Mouse (Mus musculus) small intestine, adult 2 months (tissue): Measurements from ENCODE around the gene Yeats4. TPM values are rescaled to one million over a fixed set of nuclear protein-coding genes. Genes with fewer than 3 reads are reported as not detected.

Experiments used
- H3K27ac ChIP-seq: fragments of 200-500 bp; 2 replicates; pipeline ENCODE4 v1.5.1; 2012; ENCODE audit warnings: low read depth, low read length, control low read depth, inconsistent platforms; ENCODE audit not compliant: insufficient read depth
- H3K27me3 ChIP-seq: fragments of 200-500 bp; 2 replicates; pipeline ENCODE4 v1.6.1; 2012; ENCODE audit warnings: mild to moderate bottlenecking, moderate library complexity, low read length, inconsistent platforms; ENCODE audit not compliant: control insufficient read depth, insufficient read depth
- H3K36me3 ChIP-seq: fragments of 200-500 bp; 2 replicates; pipeline ENCODE4 v1.6.1; 2012; ENCODE audit warnings: mild to moderate bottlenecking, low read length, control low read depth, inconsistent platforms; ENCODE audit not compliant: control insufficient read depth, insufficient read depth
- H3K4me1 ChIP-seq: fragments of 200-500 bp; 2 replicates; pipeline ENCODE4 v1.6.1; 2012; ENCODE audit warnings: low read length, inconsistent platforms, mixed read lengths; ENCODE audit not compliant: control insufficient read depth, insufficient read depth, insufficient read length
- H3K4me3 ChIP-seq: fragments of 200-500 bp; 2 replicates; pipeline ENCODE4 v1.5.1; 2012; ENCODE audit warnings: low read depth, mild to moderate bottlenecking, control low read depth, inconsistent platforms, low read length, moderate library complexity
- CTCF ChIP-seq: fragments of 200-500 bp; IDR thresholded peaks from 2 replicates; pipeline ENCODE4 v1.5.1; 2012; ENCODE audit warnings: low read depth, mild to moderate bottlenecking, control low read depth, inconsistent platforms, low read length, moderate library complexity, mixed read lengths; ENCODE audit not compliant: insufficient replicate concordance, insufficient read length; ENCODE audit errors: extremely low read depth
- POLR2A ChIP-seq: fragments of 200-500 bp; IDR thresholded peaks from 2 replicates; pipeline ENCODE4 v1.6.1; 2012; ENCODE audit warnings: low read depth, mild to moderate bottlenecking, control low read depth, inconsistent platforms, low read length, moderate library complexity
- WGBS: fragments of 180-500 bp; shearing (Covaris S2); methylation state at CpG from one replicate; pipeline ENCODE4 v1.1.7; 2018; 5-methylcytosine and 5-hydroxymethylcytosine counted together
- polyA plus RNA-seq: library from polyadenylated mRNA; depleted of rRNA; stranded (reverse); fragments of >200 nt; gene quantifications from 2 replicates; pipeline ENCODE4 v1.2.3, GENCODE M21; 2012; rRNA removed

Gene Yeats4
- polyA plus RNA-seq, 1 experiment, result 22.5 TPM

GRCm38 (mm10) chr10:117181098-117181497 lies 43.2 kb downstream of the Yeats4 start:
- Histone ChIP-seq H3K36me3 (no peaks in the 10 kb centered on the region), H3K4me1 (no peaks in the 10 kb centered on the region), H3K27me3 (no peaks in the 10 kb centered on the region), H3K27ac (no peak overlapping the region), H3K4me3 (no peak overlapping the region)
- TF ChIP-seq POLR2A, result no peak
- no peak for TF ChIP-seq CTCF
- whole genome bisulfite sequencing, result 43% methylated on average over 3 of the region's 3 CpGs

- Histone ChIP-seq H3K27ac (no peak overlapping the region), H3K4me1 (peaks cover 5% of the 10 kb centered on the region; the same call in 1 of the 2 replicates), H3K4me3 (no peak overlapping the region), H3K36me3 (no peaks in the 10 kb centered on the region), H3K27me3 (no peaks in the 10 kb centered on the region)
- TF ChIP-seq CTCF (no peak), POLR2A (no peak)
- 56% methylated on average over 12 of the region's 12 CpGs for WGBS
These were observed 49.7 kb downstream of the Yeats4 start for GRCm38 (mm10) chr10:117174645-117175044.

GRCm38 (mm10) chr10:117173566-117174438 lies 50.5 kb downstream of the Yeats4 start:
- Histone ChIP-seq H3K27me3 (no peaks in the 10 kb centered on the region), H3K36me3 (no peaks in the 10 kb centered on the region), H3K27ac (no peak overlapping the region), H3K4me3 (no peak overlapping the region), H3K4me1 (peaks cover 5% of the 10 kb centered on the region; the same call in 1 of the 2 replicates)
- no peak for TF ChIP-seq POLR2A
- TF ChIP-seq CTCF, result no peak
- 30% methylated on average over 13 of the region's 13 CpGs for WGBS

GRCm38 (mm10) chr10:117173111-117173510 lies 51.2 kb downstream of the Yeats4 start:
- Histone ChIP-seq H3K27me3 (no peaks in the 10 kb centered on the region), H3K36me3 (no peaks in the 10 kb centered on the region), H3K4me3 (no peak overlapping the region), H3K27ac (no peak overlapping the region), H3K4me1 (peaks cover 5% of the 10 kb centered on the region; the same call in 1 of the 2 replicates)
- no peak for TF ChIP-seq CTCF
- 88% methylated on average over 1 of the region's 1 CpGs for WGBS

- 27% methylated on average over 3 of the region's 3 CpGs for WGBS
These were observed 52.2 kb downstream of the Yeats4 start for GRCm38 (mm10) chr10:117172069-117172468.

DNA sequence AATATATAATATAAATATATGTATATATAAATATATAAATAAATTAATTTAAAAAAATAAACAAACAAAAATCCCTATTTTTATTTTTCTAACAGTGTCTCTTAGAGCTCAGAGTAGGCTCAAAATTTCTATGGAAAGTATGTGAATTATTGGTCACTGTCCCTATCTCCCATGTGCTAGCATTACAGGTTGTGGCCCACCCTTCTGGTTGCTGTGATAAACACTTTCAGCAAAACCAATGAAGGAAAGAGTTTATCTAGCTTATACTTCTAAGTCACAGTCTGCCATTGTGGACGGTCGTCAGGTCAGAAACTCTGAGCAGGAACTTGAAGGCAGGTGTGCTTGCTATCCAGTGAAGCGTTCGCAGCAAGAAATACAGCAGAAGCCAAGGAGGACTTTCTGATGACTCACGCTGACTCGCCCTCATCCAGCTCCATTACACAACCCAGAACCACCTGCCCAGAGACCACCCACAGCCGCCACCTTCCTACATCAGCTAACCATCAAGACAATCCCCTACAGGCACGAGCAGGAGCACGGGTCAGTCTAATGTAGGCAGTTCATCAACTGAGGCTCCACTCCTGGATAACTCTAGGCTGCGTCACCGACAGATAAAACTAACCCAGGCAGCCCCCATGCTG lies 57.4 kb downstream of the Yeats4 start:
- H3K4me1 ChIP-seq, result no peaks in the 10 kb centered on the region
- TF ChIP-seq POLR2A (no peak), CTCF (no peak)
- H3K36me3 ChIP-seq, result no peaks in the 10 kb centered on the region
- H3K27me3 ChIP-seq, result 0 out of 2 replicates have a peak, but pooled peaks cover 4% of the 10 kb centered on the region
- WGBS, result 83% methylated on average over 11 of the region's 11 CpGs
- H3K4me3 ChIP-seq, result no peak overlapping the region
- H3K27ac ChIP-seq, result no peak overlapping the region

More at GRCm38 (mm10) chr10:117172069-117172468, 52.2 kb downstream of the Yeats4 start:
- H3K36me3 ChIP-seq, result no peaks in the 10 kb centered on the region
- no peak for TF ChIP-seq POLR2A
- TF ChIP-seq CTCF, result no peak
- no peaks in the 10 kb centered on the region for H3K27me3 ChIP-seq
- H3K4me3 ChIP-seq, result no peak overlapping the region
- no peak overlapping the region for H3K27ac ChIP-seq
- peaks cover 5% of the 10 kb centered on the region; the same call in 1 of the 2 replicates for H3K4me1 ChIP-seq

Other genes with a start within 250 kb of the Yeats4 start
- 0.08 TPM in 1 of 2 replicates, not detected in the other for gene Best3, start 238.2 kb downstream of the Yeats4 start, polyA plus RNA-seq
- not detected in 2 replicates for gene Lrrc10, start 179.2 kb downstream of the Yeats4 start, polyA plus RNA-seq
- gene Cct2, start 160.7 kb downstream of the Yeats4 start, polyA plus RNA-seq, result 20.6 and 37.3 TPM in 2 replicates
- 2.4 and 4.4 TPM in 2 replicates for gene Frs2, start 76.0 kb downstream of the Yeats4 start, polyA plus RNA-seq
- gene 9530003J23Rik, start 14.2 kb upstream of the Yeats4 start, polyA plus RNA-seq, result not detected in 2 replicates
- gene Lyz2, start 57.8 kb upstream of the Yeats4 start, polyA plus RNA-seq, result 70.0 and 102 TPM in 2 replicates
- 812 and 3,211 TPM in 2 replicates for gene Lyz1, start 68.4 kb upstream of the Yeats4 start, polyA plus RNA-seq
- 22.6 and 36.6 TPM in 2 replicates for gene Cpsf6, start 155.5 kb upstream of the Yeats4 start, polyA plus RNA-seq